Mouse (Mus musculus) spleen, adult 2 months (tissue): ENCODE results near the gene Foxq1.

ENCODE experiments used
- CTCF ChIP-seq: fragments of 200-500 bp; IDR thresholded peaks from 2 replicates; pipeline ENCODE4 v1.5.1; 2011; ENCODE audit warnings: mild to moderate bottlenecking, inconsistent platforms; ENCODE audit not compliant: insufficient read depth, insufficient read length, insufficient replicate concordance; ENCODE audit errors: extremely low read depth
- POLR2A ChIP-seq: fragments of 200-500 bp; IDR thresholded peaks from 2 replicates; pipeline ENCODE4 v1.6.1; 2011; ENCODE audit warnings: low read depth, low read length, inconsistent platforms

DNA sequence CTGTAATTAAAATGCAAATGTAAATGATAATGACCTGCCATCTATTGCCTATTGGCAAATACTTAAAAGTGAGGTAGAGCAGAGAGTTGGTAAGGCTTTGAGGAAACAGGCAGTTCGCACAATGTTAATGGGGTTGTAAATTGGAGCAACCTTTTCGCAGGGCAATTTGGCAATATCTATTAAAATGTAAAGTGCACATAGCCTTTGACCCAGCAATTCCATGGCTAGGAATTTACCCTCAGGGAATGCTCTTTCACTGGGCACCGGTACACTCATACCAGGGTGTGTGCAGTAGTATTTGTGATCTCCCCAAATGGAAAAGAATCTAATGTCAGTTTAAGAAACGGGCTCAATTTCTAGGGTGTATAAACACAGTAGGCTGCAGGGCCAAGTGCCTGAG, 20.8 kb downstream of the Foxq1 start:
- TF ChIP-seq CTCF (no peak), POLR2A (no peak)
